Mouse (Mus musculus): Measurements from ENCODE around the gene Crebrf.

Crebrf gene

DNA sequence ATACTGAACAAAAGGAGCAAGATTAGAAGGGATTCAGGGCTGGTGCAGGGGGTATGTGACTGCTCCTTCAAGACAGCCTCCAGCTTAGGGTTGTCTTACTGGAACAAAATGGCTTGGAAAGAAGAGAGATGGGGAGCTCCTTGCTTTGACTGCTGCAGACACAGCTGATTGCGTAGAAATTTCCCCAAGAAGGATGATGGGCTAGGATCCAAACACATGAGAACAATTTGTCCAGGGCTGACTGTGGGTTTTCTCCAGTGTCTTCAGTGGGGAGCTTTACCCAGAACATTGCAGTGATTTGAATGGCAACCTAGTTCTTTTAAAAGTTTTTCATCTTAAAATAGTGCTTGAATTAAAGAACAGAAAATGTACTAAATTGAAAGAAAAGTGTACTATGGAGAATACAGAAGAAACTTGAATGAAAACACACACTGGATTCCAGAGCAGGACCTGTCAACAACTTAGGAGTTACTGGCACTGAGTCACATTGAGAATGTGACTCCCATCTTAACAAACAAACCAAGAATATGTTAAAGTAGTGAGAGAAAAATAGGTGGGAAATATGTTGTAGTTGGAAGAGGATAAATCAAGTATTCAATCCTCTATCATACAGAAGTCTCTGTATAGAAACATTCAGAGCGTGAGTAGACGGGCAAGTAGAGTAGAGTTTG lies 63.1 kb downstream of the Crebrf start:
- peak in 1 of 2 experiments; percentile 12 for DNase-seq (ENCODE audit: low spot score in 2 of 2)

DNA sequence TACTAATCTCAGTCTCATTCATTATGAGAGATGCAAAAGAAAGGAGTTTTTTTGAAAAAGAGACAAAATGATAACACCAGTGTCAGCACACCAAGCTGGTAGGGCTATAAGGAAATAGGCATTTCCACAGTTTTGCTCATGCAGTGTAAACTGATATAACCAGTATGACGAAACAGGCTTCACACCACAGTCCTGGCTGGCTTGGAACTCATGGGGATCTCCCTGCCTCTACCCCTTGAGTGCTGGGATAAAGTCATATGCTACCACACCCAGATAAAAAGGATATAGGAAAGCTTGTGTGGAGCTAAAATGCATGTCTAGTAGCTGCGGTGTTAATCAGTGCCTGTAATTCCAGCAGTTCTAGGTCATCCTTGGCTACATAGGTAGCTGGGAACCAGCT lies 64.0 kb downstream of the Crebrf start:
- no peak for DNase-seq (ENCODE audit: low spot score in 2 of 2)

GRCm38 (mm10) chr17:26780750-26781571 lies 65.5 kb downstream of the Crebrf start, which contains the start of gene Bnip1:
Gene Bnip1 (plus strand): TSS chr17:26781066.
- peak; percentile 63 to 74 for DNase-seq (ENCODE audit: low spot score in 2 of 2)

DNA sequence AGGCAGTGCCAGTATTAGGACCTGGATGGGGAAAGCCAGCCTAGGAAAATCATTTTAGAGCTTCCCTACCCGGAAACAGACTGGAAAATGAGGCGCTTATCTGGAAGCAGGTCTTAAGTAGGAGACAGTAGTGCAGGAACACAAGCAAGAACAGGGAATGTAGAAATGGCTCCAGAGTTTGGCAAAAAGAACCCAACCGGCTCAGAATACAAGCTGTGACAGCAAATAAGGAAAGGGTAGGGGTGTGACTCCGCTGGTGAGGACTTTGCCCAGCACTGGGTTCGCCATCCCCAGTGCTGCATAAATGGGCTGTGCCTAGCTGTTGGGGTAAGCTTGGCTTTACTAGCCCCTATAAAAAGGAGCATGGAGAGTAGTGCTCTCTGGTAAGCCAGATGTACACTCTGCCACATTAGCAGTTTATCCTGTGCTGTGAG lies 66.2 kb downstream of the Crebrf start:
- no peak for DNase-seq (ENCODE audit: low spot score in 2 of 2)

- DNase-seq (ENCODE audit: low spot score in 2 of 2) = no peak
Observed at GRCm38 (mm10) chr17:26784525-26784924, 69.1 kb downstream of the Crebrf start.

GRCm38 (mm10) chr17:26786586-26786985 lies 71.1 kb downstream of the Crebrf start:
- DNase-seq (ENCODE audit: low spot score in 2 of 2) = no peak

- DNase-seq (ENCODE audit: low spot score in 2 of 2) = no peak
Observed at GRCm38 (mm10) chr17:26788986-26789385, 73.5 kb downstream of the Crebrf start.

DNA sequence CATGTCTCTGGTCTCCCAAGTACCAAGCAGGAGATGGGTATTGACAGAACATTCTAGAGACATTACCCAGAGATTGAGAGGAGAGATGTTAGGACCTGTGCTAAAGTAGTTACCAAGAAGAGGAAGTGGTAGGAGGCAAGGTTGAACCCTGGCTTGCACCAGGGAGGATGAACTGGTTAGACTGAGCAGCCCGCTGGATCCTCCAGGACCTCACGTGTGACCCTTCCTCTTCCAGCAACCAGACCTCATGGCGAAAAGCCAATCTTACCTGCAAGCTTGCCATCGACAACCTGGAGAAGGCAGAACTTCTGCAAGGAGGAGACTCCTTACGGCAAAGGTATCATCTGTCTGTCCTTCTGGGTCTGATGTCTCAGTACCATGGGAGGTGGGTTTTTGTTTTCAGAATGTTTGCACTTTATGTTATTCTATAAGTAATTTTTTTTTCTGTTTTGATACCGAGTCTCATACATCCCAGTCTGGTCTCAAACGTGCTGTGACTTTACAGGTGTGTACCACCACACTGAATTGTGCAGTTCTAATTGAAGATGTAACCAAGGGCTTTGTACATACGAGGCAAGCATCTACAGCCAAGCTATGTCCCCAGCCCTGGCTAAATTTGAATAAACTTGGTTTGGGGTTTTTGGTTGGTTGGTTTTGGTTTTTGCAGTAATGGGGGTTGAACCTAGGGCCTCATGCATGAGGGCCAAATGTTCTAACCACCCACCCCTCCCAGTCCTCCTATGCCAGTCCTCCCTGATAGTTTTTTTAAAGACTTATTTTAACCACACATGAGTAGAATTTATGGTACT lies 74.2 kb downstream of the Crebrf start:
- DNase-seq (ENCODE audit: low spot score in 2 of 2) = no peak

- no peak for DNase-seq (ENCODE audit: low spot score in 2 of 2)
Observed at GRCm38 (mm10) chr17:26790269-26791214, 75.1 kb downstream of the Crebrf start.

DNA sequence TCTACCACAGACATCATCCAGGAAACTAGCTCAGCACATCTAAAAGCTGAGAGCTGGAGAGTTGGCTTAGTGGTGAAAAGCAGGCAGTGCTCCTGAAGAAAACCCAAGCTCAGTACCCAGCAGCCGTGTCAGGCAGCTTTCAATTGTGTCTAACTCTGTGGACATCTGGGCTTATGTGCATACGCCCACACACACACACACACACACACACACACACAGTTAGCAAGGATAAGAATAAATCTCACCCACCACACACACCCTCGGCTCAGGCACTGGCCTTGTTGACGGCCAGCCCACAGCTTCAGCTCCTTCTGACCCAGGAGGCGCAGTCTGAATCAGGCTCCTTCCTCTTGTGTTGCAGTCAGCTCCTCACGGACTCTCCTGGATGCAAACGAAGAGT lies 76.1 kb downstream of the Crebrf start:
- no peak for DNase-seq (ENCODE audit: low spot score in 2 of 2)

DNA sequence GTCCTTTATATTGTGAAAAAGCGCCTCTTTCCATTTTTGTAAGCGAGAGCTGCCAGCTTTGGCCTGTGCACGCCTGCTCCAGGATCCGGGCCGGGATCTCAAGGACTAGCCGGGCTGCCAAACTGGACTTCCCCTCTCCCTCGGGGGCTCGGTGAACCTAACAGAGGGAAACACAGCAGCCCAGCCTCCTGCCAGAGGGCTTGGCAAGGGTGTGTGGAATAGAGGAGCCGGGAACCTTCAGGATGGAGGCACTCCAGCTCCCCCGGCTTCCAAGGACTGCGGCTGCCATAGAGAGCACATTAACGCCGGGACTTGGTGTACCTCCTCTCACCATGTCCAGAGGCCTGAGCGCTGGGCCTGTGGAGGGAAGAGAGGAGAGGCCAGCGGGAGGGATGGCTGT lies 76.6 kb downstream of the Crebrf start:
- DNase-seq (ENCODE audit: low spot score in 2 of 2) = peak; percentile 43 to 61

DNA sequence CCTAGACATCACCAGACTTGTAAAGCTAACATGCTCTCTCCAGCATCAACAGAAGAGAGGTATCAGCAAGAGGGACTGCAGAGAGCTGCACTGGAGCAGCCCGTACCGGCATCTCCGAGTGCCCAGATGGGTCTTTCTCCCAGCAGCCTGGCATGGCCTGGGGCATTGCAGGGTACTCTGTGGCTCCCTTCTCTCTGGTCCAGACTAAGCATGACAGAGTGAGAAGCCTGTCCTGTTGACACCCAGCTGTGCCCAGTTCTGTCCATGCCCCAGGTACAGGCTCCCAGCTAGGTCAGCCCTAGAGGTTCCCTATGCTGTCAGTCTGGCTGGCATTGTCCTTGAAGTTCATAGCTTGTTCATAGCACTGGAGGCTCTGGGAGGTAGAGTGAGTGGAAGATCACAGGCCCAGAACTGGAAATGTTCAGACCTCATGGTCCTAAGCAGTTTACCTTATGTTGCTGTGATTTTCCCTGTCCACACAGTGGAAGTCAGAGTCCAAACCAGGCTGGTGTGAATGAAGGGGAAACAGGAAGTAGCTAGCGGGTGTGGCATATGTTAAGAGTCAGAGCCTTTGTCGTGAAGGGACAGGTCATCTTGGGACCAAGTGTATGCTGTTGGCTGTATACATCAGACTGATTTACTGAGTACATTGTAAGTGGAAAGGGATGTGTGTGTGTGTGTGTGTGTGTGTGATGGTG lies 77.8 kb downstream of the Crebrf start:
- DNase-seq (ENCODE audit: low spot score in 2 of 2) = no peak

DNA sequence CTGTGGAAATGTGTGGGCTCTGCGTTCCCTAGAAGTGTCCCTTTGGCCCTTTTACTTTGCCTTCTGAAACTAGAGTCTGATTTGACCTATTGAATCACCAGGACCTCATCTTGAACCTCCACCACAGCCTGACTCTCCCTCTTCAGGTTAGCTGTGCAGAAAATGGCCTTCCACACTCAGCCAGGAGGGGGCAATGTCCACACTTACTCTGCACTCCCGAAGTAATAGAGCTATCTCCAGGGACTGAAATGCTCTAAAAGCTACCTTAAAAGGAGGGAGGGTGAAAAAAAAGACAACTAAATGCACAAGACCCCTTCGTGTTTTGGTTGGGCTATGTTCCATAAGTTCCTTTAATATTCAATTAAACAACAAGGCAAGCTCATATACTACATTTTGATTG lies 79.3 kb downstream of the Crebrf start:
- DNase-seq (ENCODE audit: low spot score in 2 of 2) = peak in 1 of 2 experiments; percentile 44

DNA sequence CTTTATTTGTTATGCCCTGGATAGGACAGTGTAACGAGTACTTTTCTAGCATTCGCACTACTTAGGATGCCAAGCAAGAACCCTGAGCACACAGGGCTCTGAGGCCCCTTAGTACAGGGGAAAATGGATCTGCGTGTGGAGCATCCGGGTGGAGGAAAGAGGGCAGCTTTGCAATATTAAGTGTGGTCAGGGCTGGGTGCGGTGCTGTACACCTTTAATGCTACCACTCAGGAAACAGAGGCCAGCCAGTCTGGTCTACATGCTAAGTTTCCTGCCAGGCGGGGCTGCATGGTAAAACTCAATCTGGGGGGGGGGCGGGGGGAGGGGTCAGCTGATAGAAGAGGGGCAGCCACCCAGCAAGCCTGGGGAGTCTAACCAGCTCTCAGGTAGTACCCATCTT lies 79.9 kb downstream of the Crebrf start:
- no peak for DNase-seq (ENCODE audit: low spot score in 2 of 2)

- DNase-seq (ENCODE audit: low spot score in 2 of 2) = no peak
Observed at GRCm38 (mm10) chr17:26797379-26798128, 82.1 kb downstream of the Crebrf start.

DNA sequence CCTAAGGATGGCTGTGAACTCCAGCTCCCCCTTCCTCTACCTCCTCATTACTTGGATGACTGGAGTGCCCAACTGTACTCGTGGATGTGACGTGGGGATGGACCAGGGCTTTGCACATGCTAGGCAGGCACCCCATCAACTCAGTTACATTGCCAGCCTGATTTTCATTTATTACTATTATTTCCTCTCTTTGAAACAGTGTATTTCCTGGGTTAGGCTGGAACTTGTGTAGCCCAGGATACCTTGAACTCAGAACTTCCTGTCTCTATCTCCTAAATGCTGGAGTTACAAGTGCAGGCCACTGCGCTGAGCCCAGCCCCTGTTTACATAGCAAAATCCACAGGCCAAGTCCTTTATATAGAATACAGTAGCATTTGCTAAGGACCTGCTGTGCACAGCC lies 87.4 kb downstream of the Crebrf start:
- DNase-seq (ENCODE audit: low spot score in 2 of 2) = no peak

DNA sequence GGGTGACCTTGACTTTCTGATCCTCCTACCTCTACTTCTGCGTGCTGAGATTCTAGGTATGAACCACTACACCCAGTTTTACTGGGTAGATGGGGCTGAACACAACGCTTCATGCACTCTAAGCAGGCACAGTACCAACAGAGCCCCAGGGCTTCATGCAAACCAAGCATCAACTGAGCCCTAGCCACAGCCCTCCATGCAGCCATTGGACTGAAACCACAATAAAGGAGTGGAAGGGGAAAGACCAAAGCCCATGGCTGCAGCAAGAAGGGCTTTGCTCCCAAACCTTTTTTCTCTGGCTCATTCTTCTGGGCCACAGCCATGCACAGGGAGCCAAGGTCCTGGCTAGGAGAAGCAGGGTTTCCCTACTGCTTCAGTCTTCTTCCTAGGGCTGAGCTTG lies 97.2 kb downstream of the Crebrf start:
- DNase-seq (ENCODE audit: low spot score in 2 of 2) = no peak

- no peak for DNase-seq (ENCODE audit: low spot score in 2 of 2)
Observed at GRCm38 (mm10) chr17:26813497-26813896, 98.0 kb downstream of the Crebrf start.

GRCm38 (mm10) chr17:26816810-26817209 lies 101.4 kb downstream of the Crebrf start:
- DNase-seq (ENCODE audit: low spot score in 2 of 2) = no peak

- DNase-seq (ENCODE audit: low spot score in 2 of 2) = no peak
Observed at GRCm38 (mm10) chr17:26817776-26818175, 102.3 kb downstream of the Crebrf start.
